Mouse (Mus musculus): Measurements from ENCODE around the gene Wwox. TPM values are rescaled to one million over a fixed set of nuclear protein-coding genes. Genes with fewer than 3 reads are reported as not detected.

Wwox gene
- polyA plus RNA-seq, 2 experiments from 2014 or later = 9.2 to 11.6 TPM

GRCm38 (mm10) chr8:115186121-115186811 lies 746.8 kb downstream of the Wwox start:
- no peak for ATAC-seq

GRCm38 (mm10) chr8:115186882-115187281 lies 747.4 kb downstream of the Wwox start:
- ATAC-seq = no peak

- peak; percentile 59 for ATAC-seq
Measured at GRCm38 (mm10) chr8:115188446-115188845, 749.0 kb downstream of the Wwox start.

- ATAC-seq = peak; percentile 81
Measured at GRCm38 (mm10) chr8:115189836-115190235, 750.4 kb downstream of the Wwox start.

- ATAC-seq = no peak
Measured at GRCm38 (mm10) chr8:115193767-115194166, 754.3 kb downstream of the Wwox start.

- ATAC-seq = no peak
Measured at GRCm38 (mm10) chr8:115195334-115195733, 755.9 kb downstream of the Wwox start.

- peak; percentile 32 for ATAC-seq
Measured at GRCm38 (mm10) chr8:115196859-115197258, 757.4 kb downstream of the Wwox start.

GRCm38 (mm10) chr8:115199204-115199603 lies 759.7 kb downstream of the Wwox start:
- no peak for ATAC-seq

- ATAC-seq = no peak
Measured at GRCm38 (mm10) chr8:115199616-115200150, 760.2 kb downstream of the Wwox start.

- ATAC-seq = no peak
Measured at GRCm38 (mm10) chr8:115201726-115202125, 762.3 kb downstream of the Wwox start.

- ATAC-seq = no peak
Measured at GRCm38 (mm10) chr8:115207480-115207879, 768.0 kb downstream of the Wwox start.

- ATAC-seq = no peak
Measured at GRCm38 (mm10) chr8:115208415-115209192, 769.1 kb downstream of the Wwox start.

GRCm38 (mm10) chr8:115210014-115210413 lies 770.6 kb downstream of the Wwox start:
- ATAC-seq = no peak

- no peak for ATAC-seq
Measured at GRCm38 (mm10) chr8:115213126-115213525, 773.7 kb downstream of the Wwox start.

- no peak for ATAC-seq
Measured at GRCm38 (mm10) chr8:115214870-115215269, 775.4 kb downstream of the Wwox start.

- no peak for ATAC-seq
Measured at GRCm38 (mm10) chr8:115216801-115217200, 777.3 kb downstream of the Wwox start.

GRCm38 (mm10) chr8:115222545-115222944 lies 783.1 kb downstream of the Wwox start:
- ATAC-seq = no peak

GRCm38 (mm10) chr8:115226781-115227583 lies 787.5 kb downstream of the Wwox start:
- peak; percentile 70 for ATAC-seq

- ATAC-seq = no peak
Measured at GRCm38 (mm10) chr8:115228903-115229302, 789.4 kb downstream of the Wwox start.

- ATAC-seq = peak; percentile 92
Measured at GRCm38 (mm10) chr8:115234068-115234467, 794.6 kb downstream of the Wwox start.

- ATAC-seq = no peak
Measured at GRCm38 (mm10) chr8:115237596-115237995, 798.1 kb downstream of the Wwox start.

- ATAC-seq = no peak
Measured at GRCm38 (mm10) chr8:115243465-115244027, 804.1 kb downstream of the Wwox start.

Data from activated CD4-positive, CD25-positive, alpha-beta regulatory T cell, adult 4 months (primary cell).